Mouse (Mus musculus) adrenal gland, adult 18-20 months (tissue): Measurements from ENCODE around the gene Iltifb. TPM values are rescaled to one million over a fixed set of nuclear protein-coding genes. Genes with fewer than 3 reads are reported as not detected.
"Not testable (repeated sequence)": the region's sequence is repeated elsewhere in the genome, so short reads cannot be mapped to it uniquely, and the experiment has no call there.

ENCODE experiments used
- DNase-seq, 2 experiments: peaks; one replicate each; pipeline ENCODE4 v3.0.0; 2021 to 2022; ENCODE audit warnings: low spot score in 2 of 2
- long read RNA-seq, 2 experiments: library from polyadenylated mRNA; stranded (forward); transcript quantifications; one replicate each; pipeline ENCODE4 v2.0.0; 2021
- total RNA-seq, 2 experiments: library from RNA; stranded (reverse); gene quantifications; 1 replicate in 1 of 2; 2 replicates in 1 of 2; pipeline ENCODE4 v1.2.3; 2021

Gene Iltifb
- total RNA-seq: not detected
- long read RNA-seq, experiment 1: 0 reads
- long read RNA-seq, experiment 2: 0 reads

- DNase-seq: no peak
Observed at GRCm38 (mm10) chr10:118294938-118295337, at the start of gene Iltifb. Gene Iltifb (minus strand): TSS chr10:118295038.

GRCm38 (mm10) chr10:118343155-118343554 is 48.3 kb upstream of the Iltifb start, which contains the start of gene Gm9046:
Gene Gm9046 (minus strand): TSS chr10:118343255.
- DNase-seq: not testable (repeated sequence)

GRCm38 (mm10) chr10:118337731-118338130 is 42.9 kb upstream of the Iltifb start, which contains the start of gene Gm9045:
Gene Gm9045 (minus strand): TSS chr10:118337831.
- not testable (repeated sequence) for DNase-seq

- DNase-seq: not testable (repeated sequence)
Observed at GRCm38 (mm10) chr10:118332308-118332707, 37.5 kb upstream of the Iltifb start, which contains the start of gene Gm9044. Gene Gm9044 (minus strand): TSS chr10:118332408.

- DNase-seq: not testable (repeated sequence)
Observed at GRCm38 (mm10) chr10:118326869-118327268, 32.0 kb upstream of the Iltifb start, which contains the start of gene Gm9040. Gene Gm9040 (minus strand): TSS chr10:118326969.

- DNase-seq: no peak
Observed at GRCm38 (mm10) chr10:118319024-118319423, 24.2 kb upstream of the Iltifb start.

GRCm38 (mm10) chr10:118302133-118302532 is 7.3 kb upstream of the Iltifb start:
- DNase-seq: not testable (repeated sequence)

- DNase-seq: not testable (repeated sequence)
Observed at GRCm38 (mm10) chr10:118283016-118283415, 11.8 kb downstream of the Iltifb start.

GRCm38 (mm10) chr10:118282565-118282964 is 12.3 kb downstream of the Iltifb start:
- not testable (repeated sequence) for DNase-seq

- not testable (repeated sequence) for DNase-seq
Observed at GRCm38 (mm10) chr10:118278069-118278468, 16.8 kb downstream of the Iltifb start.

GRCm38 (mm10) chr10:118271416-118271815 is 23.4 kb downstream of the Iltifb start:
- not testable (repeated sequence) for DNase-seq

GRCm38 (mm10) chr10:118268812-118269211 is 26.0 kb downstream of the Iltifb start:
- not testable (repeated sequence) for DNase-seq

GRCm38 (mm10) chr10:118258388-118258787 is 36.5 kb downstream of the Iltifb start, which contains the start of gene Gm32802:
Gene Gm32802 (plus strand): TSS chr10:118258688.
- not testable (repeated sequence) for DNase-seq

- DNase-seq: peak in 1 of 2 experiments; percentile 13
Observed at GRCm38 (mm10) chr10:118250852-118251295, 44.0 kb downstream of the Iltifb start.

- DNase-seq: peak in 1 of 2 experiments; percentile 8
Observed at GRCm38 (mm10) chr10:118249006-118249595, 45.7 kb downstream of the Iltifb start.

GRCm38 (mm10) chr10:118240680-118241079 is 54.2 kb downstream of the Iltifb start, which contains the start of gene Gm32717:
Gene Gm32717 (minus strand): TSS chr10:118240780.
- DNase-seq: not testable (repeated sequence)

Other genes starting within 250 kb of the Iltifb start
- gene Mdm1, start 153.2 kb downstream of the Iltifb start, total RNA-seq: 10 to 100 TPM; 10.9 to 11.4 TPM
- not detected for gene Il22, start 90.1 kb downstream of the Iltifb start, total RNA-seq
- gene Gm32717, start 54.3 kb downstream of the Iltifb start, total RNA-seq: under 1 TPM; 0.42 to 0.63 TPM
- under 1 TPM; 0.42 to 0.63 TPM for gene Gm32802, start 36.4 kb downstream of the Iltifb start, total RNA-seq
- not detected for gene Gm9040, start 31.9 kb upstream of the Iltifb start, total RNA-seq
- not detected for gene Gm9044, start 37.4 kb upstream of the Iltifb start, total RNA-seq
- gene Gm9045, start 42.8 kb upstream of the Iltifb start, total RNA-seq: not detected
- gene Gm9046, start 48.2 kb upstream of the Iltifb start, total RNA-seq: not detected
- not detected for gene Gm9048, start 53.6 kb upstream of the Iltifb start, total RNA-seq
- not detected for gene Gm9049, start 59.1 kb upstream of the Iltifb start, total RNA-seq
- gene Ifng, start 146.0 kb upstream of the Iltifb start, total RNA-seq: not detected